9 mouse cellular contexts compared by ENCODE assay signal in genomic region chr17:81621188-81621644, GRCm38 (mm10).
DNase-seq lines count a peak whose midpoint lies in the region; ATAC-seq lines count a peak whose summit lies in the region.
"Had no signal": no experiment of that assay in that cellular context is flagged by ENCODE, and none has a peak within 500 bp of the region (broad histone marks: within the 10 kb centered on the region; RNA-seq: fewer than 3 reads in every experiment).

No protein-coding gene starts in this region.

- WGBS in forebrain, embryonic 14.5 days = 58% methylated on average over 2 of the region's 2 CpGs
- 53% methylated on average over 2 of the region's 2 CpGs for WGBS in forebrain, embryonic 12.5 days
- WGBS in neural tube, embryonic 14.5 days = 74% methylated on average over 2 of the region's 2 CpGs

- no peak overlapping the region for H3K9ac ChIP-seq in forebrain, embryonic 14.5 days (ENCODE audit: low read length)
- no peak overlapping the region for H3K9ac ChIP-seq in forebrain, embryonic 12.5 days
- H3K9ac ChIP-seq in neural tube, embryonic 14.5 days (replicated peaks; ENCODE audit: low read depth, low read length) = no peak overlapping the region

- peak; percentile 47 for DNase-seq in forebrain, embryonic 14.5 days (ENCODE audit: low spot score)
- peak; percentile 5 for DNase-seq in ovary, postnatal 36 days (ENCODE audit: low spot score)
- no peak for DNase-seq in ovary, adult 18-20 months (ENCODE audit: low spot score)
- peak; percentile 13 to 28 for DNase-seq in heart, postnatal 14 days
- no peak for DNase-seq in spleen, postnatal 36 days (ENCODE audit: low spot score in 2 of 2)
- no peak for DNase-seq in adrenal gland, adult 2 months

- no peaks in the 10 kb centered on the region for H3K36me3 ChIP-seq in forebrain, embryonic 14.5 days (ENCODE audit: control insufficient read depth, insufficient read depth, low read length)
- H3K36me3 ChIP-seq in forebrain, embryonic 12.5 days (replicated peaks) = no peaks in the 10 kb centered on the region
- H3K36me3 ChIP-seq in neural tube, embryonic 14.5 days (ENCODE audit: control insufficient read depth, insufficient read depth, low read length) = no peaks in the 10 kb centered on the region

- no peak overlapping the region for H3K4me3 ChIP-seq in forebrain, embryonic 14.5 days (ENCODE audit: low read depth, low read length)
- H3K4me3 ChIP-seq in forebrain, embryonic 12.5 days (replicated peaks) = no peak overlapping the region
- H3K4me3 ChIP-seq in neural tube, embryonic 14.5 days (ENCODE audit: low read depth, low read length) = no peak overlapping the region
- H3K4me3 ChIP-seq: erythroblast, embryonic 14.5 days had no signal

- intact Hi-C loops in heart, postnatal 14 days (cut with DNase I) = no loop called here

- H3K9me3 ChIP-seq in forebrain, embryonic 14.5 days (replicated peaks; ENCODE audit: control insufficient read depth, low read length) = no peaks in the 10 kb centered on the region
- H3K9me3 ChIP-seq in forebrain, embryonic 12.5 days = no peaks in the 10 kb centered on the region
- no peaks in the 10 kb centered on the region for H3K9me3 ChIP-seq in neural tube, embryonic 14.5 days (ENCODE audit: control insufficient read depth, low read length)

- no peak overlapping the region for H3K4me2 ChIP-seq in forebrain, embryonic 14.5 days (ENCODE audit: low read length)
- H3K4me2 ChIP-seq in forebrain, embryonic 12.5 days = no peak overlapping the region
- no peak overlapping the region for H3K4me2 ChIP-seq in neural tube, embryonic 14.5 days (ENCODE audit: low read depth, low read length)

- H3K27me3 ChIP-seq in forebrain, embryonic 14.5 days (replicated peaks; ENCODE audit: control insufficient read depth, insufficient read depth, low read length) = no peaks in the 10 kb centered on the region
- H3K27me3 ChIP-seq in forebrain, embryonic 12.5 days = no peaks in the 10 kb centered on the region
- no peaks in the 10 kb centered on the region for H3K27me3 ChIP-seq in neural tube, embryonic 14.5 days (ENCODE audit: control insufficient read depth, insufficient read depth, low read length)

- H3K27ac ChIP-seq in forebrain, embryonic 14.5 days (ENCODE audit: low read depth, low read length) = no peak overlapping the region
- no peak overlapping the region for H3K27ac ChIP-seq in forebrain, embryonic 12.5 days
- no peak overlapping the region; the same call in 1 of the 2 replicates for H3K27ac ChIP-seq in neural tube, embryonic 14.5 days (ENCODE audit: low read depth, low read length)

- ATAC-seq in forebrain, embryonic 14.5 days = peak; percentile 44; the same call in 1 of the 2 replicates
- ATAC-seq in forebrain, embryonic 12.5 days (ENCODE audit: low FRiP score) = no peak
- ATAC-seq in neural tube, embryonic 14.5 days (ENCODE audit: low read depth) = peak; percentile 24; the same call in 1 of the 2 replicates

- 0 out of 2 replicates have a peak, but pooled peaks cover 2% of the 10 kb centered on the region for H3K4me1 ChIP-seq in forebrain, embryonic 14.5 days (ENCODE audit: control insufficient read depth, insufficient read depth, low read length)
- H3K4me1 ChIP-seq in forebrain, embryonic 12.5 days = no peaks in the 10 kb centered on the region
- H3K4me1 ChIP-seq in neural tube, embryonic 14.5 days (ENCODE audit: control insufficient read depth, insufficient read depth, low read length) = peaks cover 6% of the 10 kb centered on the region; the same call in 1 of the 2 replicates

Comparison
In these comparisons a context has a peak if more than half of its experiments do, and no peak if none do; other contexts are left out.
1. DNase-seq: peak in forebrain, embryonic 14.5 days (single experiment), ovary, postnatal 36 days (single experiment) and heart, postnatal 14 days (2 of 2); none in ovary, adult 18-20 months (single experiment), spleen, postnatal 36 days (0 of 2) and adrenal gland, adult 2 months (single experiment).